Mouse (Mus musculus) midbrain, embryonic 10.5 days (tissue): Measurements from ENCODE around the gene Slc7a1. TPM values are rescaled to one million over a fixed set of nuclear protein-coding genes. Genes with fewer than 3 reads are reported as not detected.

Experiments used
- DNase-seq: peaks from one replicate; pipeline ENCODE4 v3.0.0-alpha.2; 2017; ENCODE audit warnings: low spot score
- H3K27ac ChIP-seq: fragments of 300-500 bp; sonication (generic); replicated peaks from 2 replicates; pipeline ENCODE4 v1.5.1; 2016; ENCODE audit warnings: mild to moderate bottlenecking
- H3K27me3 ChIP-seq: fragments of 300-500 bp; sonication (generic); 2 replicates; pipeline ENCODE4 v1.6.1; 2016; ENCODE audit warnings: low read depth, mild to moderate bottlenecking; ENCODE audit not compliant: poor library complexity, severe bottlenecking
- H3K36me3 ChIP-seq: fragments of 300-500 bp; sonication (generic); 2 replicates; pipeline ENCODE4 v1.6.1; 2016; ENCODE audit warnings: mild to moderate bottlenecking, moderate library complexity
- H3K4me1 ChIP-seq: fragments of 300-500 bp; sonication (generic); 2 replicates; pipeline ENCODE4 v1.6.1; 2016
- H3K4me3 ChIP-seq: fragments of 300-500 bp; sonication (generic); 2 replicates; pipeline ENCODE4 v1.5.1; 2016; ENCODE audit warnings: mild to moderate bottlenecking, moderate library complexity
- H3K9me3 ChIP-seq: fragments of 300-500 bp; sonication (generic); replicated peaks from 2 replicates; pipeline ENCODE4 v1.6.1; 2016; ENCODE audit warnings: mild to moderate bottlenecking
- WGBS: fragments of 180-500 bp; shearing (Covaris S2); methylation state at CpG from one replicate; pipeline ENCODE4 v1.1.7; 2016; 5-methylcytosine and 5-hydroxymethylcytosine counted together
- polyA plus RNA-seq: library from polyadenylated mRNA; unstranded; fragments of >200 nt; fragmentation: Nextera tagmentation; extraction: Ambion mirVana; gene quantifications from 2 replicates; pipeline ENCODE4 v1.2.1, GENCODE M21; 2016

The Slc7a1 gene
- polyA plus RNA-seq, 1 experiment from 2014 or later, result 12.8 TPM

DNA sequence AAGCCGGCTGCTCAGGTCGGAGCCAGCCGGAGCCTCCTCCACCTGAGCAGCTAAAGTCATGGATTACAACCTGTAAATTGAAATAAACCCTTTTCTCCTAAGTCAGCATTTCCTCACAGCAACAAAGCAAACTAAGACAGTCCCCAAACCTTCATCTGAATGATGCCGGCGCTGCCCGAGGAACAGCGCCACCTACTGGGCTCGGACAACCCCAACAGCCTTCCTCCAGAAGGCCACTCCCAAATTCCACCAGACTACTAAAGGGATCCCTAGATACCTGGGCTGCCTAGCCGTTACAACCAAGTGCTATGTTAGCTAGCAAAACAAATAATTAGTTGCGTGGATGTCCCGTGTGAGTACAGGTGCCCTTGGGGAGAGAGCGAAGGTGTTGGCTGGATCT is 24.2 kb downstream of the Slc7a1 start:
- 74% methylated on average over 12 of the region's 12 CpGs for WGBS
- Histone ChIP-seq H3K9me3 (peaks cover 8% of the 10 kb centered on the region; the same call in 1 of the 2 replicates), H3K4me1 (no peaks in the 10 kb centered on the region), H3K27me3 (no peaks in the 10 kb centered on the region), H3K4me3 (no peak overlapping the region), H3K27ac (no peak overlapping the region), H3K36me3 (peaks cover 18% of the 10 kb centered on the region)
- no peak for DNase-seq

DNA sequence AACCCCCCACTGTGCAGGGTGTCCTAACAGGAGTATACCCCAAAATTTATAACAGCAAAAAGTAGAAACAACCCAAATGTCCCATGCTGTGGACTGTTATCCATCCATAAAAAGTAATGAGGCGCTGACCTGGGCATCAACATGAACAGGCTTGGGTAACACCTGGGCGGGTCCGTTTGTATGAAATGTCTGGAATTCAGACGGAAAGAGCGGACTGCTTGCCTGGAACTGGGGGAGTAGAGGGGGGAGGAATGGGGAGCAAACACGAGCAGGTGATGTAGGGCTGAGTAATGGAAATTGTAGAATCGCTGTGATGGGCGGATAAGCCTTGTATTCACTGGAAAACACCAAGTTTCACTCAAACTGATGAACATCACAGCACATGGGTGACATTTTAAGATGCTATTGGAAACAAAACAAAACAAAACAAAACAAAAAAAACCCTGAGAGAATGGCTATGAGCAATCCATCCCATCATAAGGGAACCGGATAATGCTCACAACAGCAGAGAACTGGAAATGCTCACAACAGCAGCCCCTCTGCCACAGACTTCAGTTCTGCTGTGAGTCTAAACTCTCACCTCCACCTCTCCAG is 26.5 kb downstream of the Slc7a1 start:
- Histone ChIP-seq H3K4me1 (no peaks in the 10 kb centered on the region), H3K27ac (no peak overlapping the region), H3K36me3 (peaks cover 24% of the 10 kb centered on the region), H3K4me3 (no peak overlapping the region), H3K9me3 (peaks cover 16% of the 10 kb centered on the region; the same call in 1 of the 2 replicates), H3K27me3 (no peaks in the 10 kb centered on the region)
- DNase-seq, result no peak
- WGBS, result 95% methylated on average over 9 of the region's 9 CpGs

GRCm38 (mm10) chr5:148372005-148372917 is 27.4 kb downstream of the Slc7a1 start:
- Histone ChIP-seq H3K9me3 (peaks cover 16% of the 10 kb centered on the region; the same call in 1 of the 2 replicates), H3K36me3 (peaks cover 24% of the 10 kb centered on the region), H3K4me3 (no peak overlapping the region), H3K27me3 (no peaks in the 10 kb centered on the region), H3K27ac (no peak overlapping the region), H3K4me1 (no peaks in the 10 kb centered on the region)
- 89% methylated on average over 12 of the region's 12 CpGs for WGBS
- no peak for DNase-seq

- H3K4me3 ChIP-seq, result no peak overlapping the region
- peaks cover 13% of the 10 kb centered on the region; the same call in 1 of the 2 replicates for H3K9me3 ChIP-seq
- peaks cover 19% of the 10 kb centered on the region for H3K36me3 ChIP-seq
- WGBS, result 93% methylated on average over 9 of the region's 9 CpGs
- DNase-seq, result no peak
- no peak overlapping the region for H3K27ac ChIP-seq
- H3K27me3 ChIP-seq, result no peaks in the 10 kb centered on the region
- H3K4me1 ChIP-seq, result no peaks in the 10 kb centered on the region
These were observed 28.3 kb downstream of the Slc7a1 start for GRCm38 (mm10) chr5:148371375-148371774.

DNA sequence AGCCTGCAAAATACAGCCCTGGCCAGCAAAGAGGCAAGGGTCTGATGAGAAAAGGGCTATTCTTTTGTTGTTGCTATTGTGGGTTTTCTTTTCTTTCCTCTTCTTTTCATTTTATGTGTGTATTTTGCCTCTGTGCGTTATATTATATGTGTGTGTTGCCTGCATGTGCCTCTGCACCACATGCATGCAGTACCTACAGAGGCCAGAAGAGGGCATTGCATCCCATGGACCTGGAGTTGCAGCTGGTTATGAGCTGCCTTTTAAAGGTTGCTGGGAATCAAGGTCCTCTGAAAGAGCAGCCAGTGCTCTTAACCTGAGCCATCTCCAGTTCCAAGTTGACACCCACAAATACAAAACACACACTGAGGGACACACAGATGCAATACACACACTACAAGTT is 29.1 kb downstream of the Slc7a1 start:
- H3K27ac ChIP-seq, result no peak overlapping the region
- H3K36me3 ChIP-seq, result peaks cover 11% of the 10 kb centered on the region
- H3K4me3 ChIP-seq, result no peak overlapping the region
- no peak for DNase-seq
- no peaks in the 10 kb centered on the region for H3K4me1 ChIP-seq
- H3K27me3 ChIP-seq, result no peaks in the 10 kb centered on the region
- 90% methylated on average over 1 of the region's 1 CpGs for WGBS
- H3K9me3 ChIP-seq, result 0 out of 2 replicates have a peak, but pooled peaks cover 10% of the 10 kb centered on the region

- no peak for DNase-seq
- Histone ChIP-seq H3K36me3 (peaks cover 19% of the 10 kb centered on the region), H3K27me3 (no peaks in the 10 kb centered on the region), H3K4me3 (no peak overlapping the region), H3K27ac (no peak overlapping the region), H3K9me3 (0 out of 2 replicates have a peak, but pooled peaks cover 10% of the 10 kb centered on the region), H3K4me1 (no peaks in the 10 kb centered on the region)
- 92% methylated on average over 3 of the region's 3 CpGs for WGBS
These were observed 30.5 kb downstream of the Slc7a1 start for GRCm38 (mm10) chr5:148369178-148369577.

DNA sequence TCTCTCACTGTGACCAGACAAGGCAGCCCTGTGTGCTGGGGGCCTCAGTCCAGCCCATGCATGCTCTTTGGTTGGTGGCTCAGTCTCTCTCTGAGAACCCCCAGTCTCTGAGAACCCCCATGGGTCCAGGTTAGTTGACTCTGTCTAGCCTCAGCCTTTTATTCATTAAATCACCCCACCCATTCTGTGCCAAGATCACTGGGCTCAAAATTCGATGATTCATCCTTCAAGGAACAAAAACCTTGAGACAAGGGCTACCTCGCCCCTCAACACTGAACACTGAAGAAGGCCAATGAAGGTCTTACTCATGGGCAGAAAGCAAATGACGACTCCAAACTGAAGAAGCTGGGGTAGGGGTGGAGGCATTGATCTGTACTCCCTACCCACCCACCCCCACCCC is 31.9 kb downstream of the Slc7a1 start:
- Histone ChIP-seq H3K27ac (no peak overlapping the region), H3K9me3 (0 out of 2 replicates have a peak, but pooled peaks cover 10% of the 10 kb centered on the region), H3K4me1 (peaks cover 3% of the 10 kb centered on the region; the same call in 1 of the 2 replicates), H3K27me3 (no peaks in the 10 kb centered on the region), H3K4me3 (no peak overlapping the region), H3K36me3 (peaks cover 33% of the 10 kb centered on the region)
- WGBS, result 93% methylated on average over 3 of the region's 3 CpGs
- DNase-seq, result no peak

DNA sequence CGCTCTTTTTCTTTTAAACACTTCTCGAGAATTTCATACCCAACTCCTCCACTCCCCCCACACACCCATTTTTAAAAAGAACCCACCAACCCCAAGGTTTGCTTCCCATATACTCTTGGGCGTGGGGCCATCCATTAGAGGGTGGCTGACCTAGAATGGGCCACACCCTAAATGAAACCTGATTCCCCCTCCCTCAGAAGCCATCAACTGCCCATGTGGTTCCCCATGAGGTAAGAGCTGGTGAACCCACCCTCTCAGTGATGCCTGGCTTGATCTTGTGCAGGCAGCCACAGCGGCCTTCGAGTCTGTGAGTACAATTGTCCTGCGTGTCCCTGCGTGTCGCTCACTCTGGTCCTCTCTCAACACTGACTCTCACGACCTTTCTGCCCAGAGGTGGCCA is 33.2 kb downstream of the Slc7a1 start:
- Histone ChIP-seq H3K27ac (no peak overlapping the region), H3K4me1 (peaks cover 8% of the 10 kb centered on the region), H3K36me3 (peaks cover 28% of the 10 kb centered on the region), H3K4me3 (no peak overlapping the region), H3K9me3 (0 out of 2 replicates have a peak, but pooled peaks cover 9% of the 10 kb centered on the region), H3K27me3 (no peaks in the 10 kb centered on the region)
- DNase-seq, result no peak
- WGBS, result 92% methylated on average over 9 of the region's 9 CpGs

- Histone ChIP-seq H3K27me3 (no peaks in the 10 kb centered on the region), H3K4me3 (no peak overlapping the region), H3K4me1 (peaks cover 14% of the 10 kb centered on the region), H3K36me3 (peaks cover 29% of the 10 kb centered on the region), H3K27ac (0 out of 2 replicates have a peak overlapping the region, but pooled peaks have one; percentile 17), H3K9me3 (no peaks in the 10 kb centered on the region)
- no peak for DNase-seq
- 90% methylated on average over 22 of the region's 22 CpGs for WGBS
These were observed 36.1 kb downstream of the Slc7a1 start for GRCm38 (mm10) chr5:148363441-148364113.

DNA sequence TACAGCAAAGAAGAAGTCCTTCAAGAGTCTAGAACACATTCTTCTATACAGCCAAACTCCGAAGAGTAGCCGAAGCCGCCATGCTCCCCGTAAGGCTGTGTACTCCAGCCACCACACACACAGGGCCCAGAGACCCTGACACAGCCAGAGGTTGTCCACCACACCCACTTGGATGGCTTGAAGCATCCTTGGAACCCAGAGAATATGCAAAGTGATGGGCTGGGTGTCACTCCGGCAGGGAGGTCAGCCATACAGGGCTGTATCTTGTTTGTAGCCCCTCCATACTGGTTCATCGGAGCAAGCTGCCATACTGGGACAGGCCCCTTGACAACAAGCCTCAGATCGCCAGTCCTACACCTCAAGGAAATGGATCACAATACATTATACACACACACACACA is 37.4 kb downstream of the Slc7a1 start:
- Histone ChIP-seq H3K4me1 (peaks cover 14% of the 10 kb centered on the region), H3K27me3 (no peaks in the 10 kb centered on the region), H3K27ac (no peak overlapping the region), H3K9me3 (no peaks in the 10 kb centered on the region), H3K36me3 (peaks cover 32% of the 10 kb centered on the region), H3K4me3 (no peak overlapping the region)
- 92% methylated on average over 7 of the region's 7 CpGs for WGBS
- DNase-seq, result no peak

- no peak overlapping the region for H3K27ac ChIP-seq
- no peaks in the 10 kb centered on the region for H3K27me3 ChIP-seq
- DNase-seq, result no peak
- peaks cover 35% of the 10 kb centered on the region for H3K36me3 ChIP-seq
- H3K4me3 ChIP-seq, result no peak overlapping the region
- H3K4me1 ChIP-seq, result peaks cover 14% of the 10 kb centered on the region
- 71% methylated on average over 3 of the region's 3 CpGs for WGBS
- no peaks in the 10 kb centered on the region for H3K9me3 ChIP-seq
These were observed 38.0 kb downstream of the Slc7a1 start for GRCm38 (mm10) chr5:148361759-148362010.

GRCm38 (mm10) chr5:148360922-148361758 is 38.6 kb downstream of the Slc7a1 start:
- Histone ChIP-seq H3K27me3 (no peaks in the 10 kb centered on the region), H3K27ac (no peak overlapping the region), H3K9me3 (no peaks in the 10 kb centered on the region), H3K36me3 (peaks cover 35% of the 10 kb centered on the region), H3K4me1 (peaks cover 14% of the 10 kb centered on the region), H3K4me3 (no peak overlapping the region)
- DNase-seq, result no peak
- 80% methylated on average over 16 of the region's 16 CpGs for WGBS
